Mouse (Mus musculus) heart, adult 2 months (tissue): ENCODE measurements at regions not wholly inside any gene's neighbourhood (a gene's known extent, or its start where the extent isn't known, plus 50 kb on each side); places are given as distances from the start of the nearest gene placed in this dataset.

Experiments
- CTCF ChIP-seq: fragments of 200-600 bp; IDR thresholded peaks from 2 replicates; pipeline ENCODE4 v1.8.1; 2022; ENCODE audit warnings: antibody characterized with exemption, mild to moderate bottlenecking, moderate library complexity
- EP300 ChIP-seq: fragments of 200-500 bp; IDR thresholded peaks from 2 replicates; pipeline ENCODE4 v1.6.1; 2011; ENCODE audit warnings: low read depth, low read length, control low read depth; ENCODE audit not compliant: insufficient read depth
- POLR2A ChIP-seq: fragments of 200-500 bp; IDR thresholded peaks from 2 replicates; pipeline ENCODE4 v1.6.1; 2011; ENCODE audit warnings: mild to moderate bottlenecking, low read depth, low read length, control low read depth; ENCODE audit not compliant: insufficient read depth

DNA sequence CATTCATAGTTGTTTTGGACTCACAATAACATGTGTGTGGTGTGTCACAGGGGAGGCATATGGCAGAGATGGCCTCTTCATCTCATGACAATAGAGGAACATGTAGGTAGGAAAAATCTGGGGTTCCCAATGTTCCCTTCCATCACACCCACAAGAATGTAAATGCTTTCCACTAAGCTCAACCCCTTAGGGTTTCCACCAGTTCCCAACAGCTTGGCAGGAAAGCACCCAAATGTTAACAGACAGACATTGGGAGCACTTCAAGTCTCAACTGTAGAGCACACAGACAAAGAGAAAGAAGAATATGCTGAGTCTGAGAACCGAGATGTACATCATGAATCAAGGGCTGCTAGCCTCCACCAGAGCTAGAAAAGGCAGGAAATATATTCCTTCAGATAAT lies 339.7 kb upstream of the Actbl2 start:
- no peak for TF ChIP-seq CTCF
- no peak for TF ChIP-seq POLR2A
- no peak for TF ChIP-seq EP300
